Mouse (Mus musculus): ENCODE data around the gene Isoc2a. TPM values are rescaled to one million over a fixed set of nuclear protein-coding genes. Genes with fewer than 3 reads are reported as not detected.
"Not testable (repeated sequence)": the region's sequence is repeated elsewhere in the genome, so short reads cannot be mapped to it uniquely, and the experiment has no call there.

Gene Isoc2a
- polyA plus RNA-seq, 1 experiment from 2014 or later: 1.3 TPM

GRCm38 (mm10) chr7:4866631-4867180 is 10.2 kb upstream of the Isoc2a start:
- TF ChIP-seq CTCF (IDR thresholded peaks at IDR 0.05; ENCODE audit: low read depth): no peak
- H3K4me1 ChIP-seq (replicated peaks; ENCODE audit: control insufficient read depth, insufficient read depth, low read length): peaks cover 6% of the 10 kb centered on the region; the same call in 1 of the 2 replicates
- H3K4me3 ChIP-seq (ENCODE audit: low read depth, low read length): peak overlapping the region; percentile 52
- H3K27ac ChIP-seq (ENCODE audit: low read depth, low read length): peak overlapping the region; percentile 95
- peak overlapping the region; percentile 64 for H3K9ac ChIP-seq (ENCODE audit: low read depth, low read length)
- H3K27me3 ChIP-seq (replicated peaks; ENCODE audit: control insufficient read depth, insufficient read depth, low read length): no peaks in the 10 kb centered on the region
- H3K36me3 ChIP-seq (ENCODE audit: control insufficient read depth, insufficient read depth): no peaks in the 10 kb centered on the region
- peak overlapping the region; percentile 75 for H3K4me2 ChIP-seq (replicated peaks; ENCODE audit: low read depth)
- no peaks in the 10 kb centered on the region for H3K9me3 ChIP-seq (ENCODE audit: control insufficient read depth)
- ATAC-seq: peak; percentile 4; the same call in 1 of the 2 replicates
- 15% methylated on average over 10 of the region's 10 CpGs for WGBS

- Histone ChIP-seq H3K9me3 (ENCODE audit: control insufficient read depth) (no peaks in the 10 kb centered on the region), H3K4me2 (replicated peaks; ENCODE audit: low read depth) (no peak within 1 kb of the TSS), H3K36me3 (ENCODE audit: control insufficient read depth, insufficient read depth) (no peaks in the 10 kb centered on the region), H3K4me3 (ENCODE audit: low read depth, low read length) (no peak within 1 kb of the TSS), H3K27me3 (replicated peaks; ENCODE audit: control insufficient read depth, insufficient read depth, low read length) (no peaks in the 10 kb centered on the region), H3K9ac (ENCODE audit: low read depth, low read length) (no peak within 1 kb of the TSS), H3K27ac (ENCODE audit: low read depth, low read length) (no peak within 1 kb of the TSS), H3K4me1 (replicated peaks; ENCODE audit: control insufficient read depth, insufficient read depth, low read length) (peaks cover 3% of the 10 kb centered on the region; the same call in 1 of the 2 replicates)
- peak; percentile 27 for TF ChIP-seq CTCF (IDR thresholded peaks at IDR 0.05; ENCODE audit: low read depth)
- WGBS: 42% methylated on average over 6 of the region's 6 CpGs
- no peak for ATAC-seq
These were observed 6.8 kb upstream of the Isoc2a start, which contains the start of gene Isoc2b for GRCm38 (mm10) chr7:4870133-4870532. Isoc2b (minus strand) TSS chr7:4870258.

- no peaks in the 10 kb centered on the region for H3K9me3 ChIP-seq (ENCODE audit: control insufficient read depth)
- H3K4me2 ChIP-seq (replicated peaks; ENCODE audit: low read depth): peak overlapping the region; percentile 79
- no peaks in the 10 kb centered on the region; the same call in 1 of the 2 replicates for H3K36me3 ChIP-seq (ENCODE audit: control insufficient read depth, insufficient read depth)
- peak overlapping the region; percentile 51 for H3K9ac ChIP-seq (ENCODE audit: low read depth, low read length)
- 8% methylated on average over 11 of the region's 11 CpGs for WGBS
- no peak for TF ChIP-seq CTCF (IDR thresholded peaks at IDR 0.05; ENCODE audit: low read depth)
- peak overlapping the region; percentile 67 for H3K27ac ChIP-seq (ENCODE audit: low read depth, low read length)
- peak overlapping the region; percentile 54 for H3K4me3 ChIP-seq (ENCODE audit: low read depth, low read length)
- no peaks in the 10 kb centered on the region for H3K27me3 ChIP-seq (replicated peaks; ENCODE audit: control insufficient read depth, insufficient read depth, low read length)
- no peaks in the 10 kb centered on the region for H3K4me1 ChIP-seq (replicated peaks; ENCODE audit: control insufficient read depth, insufficient read depth, low read length)
- peak; percentile 6 for ATAC-seq
These were observed 273 bp downstream of the Isoc2a start for GRCm38 (mm10) chr7:4877226-4877625.

GRCm38 (mm10) chr7:4878186-4878585 is 1.2 kb downstream of the Isoc2a start:
- H3K36me3 ChIP-seq (ENCODE audit: control insufficient read depth, insufficient read depth): no peaks in the 10 kb centered on the region; the same call in 1 of the 2 replicates
- H3K9ac ChIP-seq (ENCODE audit: low read depth, low read length): no peak overlapping the region
- no peak overlapping the region for H3K4me3 ChIP-seq (ENCODE audit: low read depth, low read length)
- TF ChIP-seq CTCF (IDR thresholded peaks at IDR 0.05; ENCODE audit: low read depth): peak; percentile 63
- no peaks in the 10 kb centered on the region for H3K4me1 ChIP-seq (replicated peaks; ENCODE audit: control insufficient read depth, insufficient read depth, low read length)
- no peaks in the 10 kb centered on the region for H3K9me3 ChIP-seq (ENCODE audit: control insufficient read depth)
- H3K4me2 ChIP-seq (replicated peaks; ENCODE audit: low read depth): peak overlapping the region; percentile 79
- H3K27ac ChIP-seq (ENCODE audit: low read depth, low read length): no peak overlapping the region
- ATAC-seq: no peak
- no peaks in the 10 kb centered on the region for H3K27me3 ChIP-seq (replicated peaks; ENCODE audit: control insufficient read depth, insufficient read depth, low read length)

- not testable (repeated sequence) for H3K4me2 ChIP-seq (replicated peaks; ENCODE audit: low read depth); H3K36me3 ChIP-seq (ENCODE audit: control insufficient read depth, insufficient read depth); H3K4me3 ChIP-seq (ENCODE audit: low read depth, low read length); H3K9ac ChIP-seq (ENCODE audit: low read depth, low read length); H3K27ac ChIP-seq (ENCODE audit: low read depth, low read length); H3K27me3 ChIP-seq (replicated peaks; ENCODE audit: control insufficient read depth, insufficient read depth, low read length); ATAC-seq; H3K4me1 ChIP-seq (replicated peaks; ENCODE audit: control insufficient read depth, insufficient read depth, low read length); H3K9me3 ChIP-seq (ENCODE audit: control insufficient read depth)
- WGBS: 60% methylated on average over 1 of the region's 1 CpGs
These were observed 2.1 kb downstream of the Isoc2a start for GRCm38 (mm10) chr7:4879036-4879435.

GRCm38 (mm10) chr7:4886680-4887079 is 9.7 kb downstream of the Isoc2a start:
- H3K4me1 ChIP-seq (replicated peaks; ENCODE audit: control insufficient read depth, insufficient read depth, low read length): no peaks in the 10 kb centered on the region
- WGBS: 46% methylated on average over 4 of the region's 4 CpGs
- no peaks in the 10 kb centered on the region for H3K9me3 ChIP-seq (ENCODE audit: control insufficient read depth)
- no peak for ATAC-seq
- no peak for TF ChIP-seq CTCF (IDR thresholded peaks at IDR 0.05; ENCODE audit: low read depth)
- H3K4me2 ChIP-seq (replicated peaks; ENCODE audit: low read depth): no peak overlapping the region
- H3K9ac ChIP-seq (ENCODE audit: low read depth, low read length): no peak overlapping the region
- no peak overlapping the region for H3K27ac ChIP-seq (ENCODE audit: low read depth, low read length)
- no peaks in the 10 kb centered on the region; the same call in 1 of the 2 replicates for H3K36me3 ChIP-seq (ENCODE audit: control insufficient read depth, insufficient read depth)
- no peaks in the 10 kb centered on the region for H3K27me3 ChIP-seq (replicated peaks; ENCODE audit: control insufficient read depth, insufficient read depth, low read length)
- no peak overlapping the region for H3K4me3 ChIP-seq (ENCODE audit: low read depth, low read length)
